Mouse (Mus musculus) brain, embryonic 14.5 days (tissue): ENCODE measurements at regions not wholly inside any gene's neighbourhood (a gene's known extent, or its start where the extent isn't known, plus 50 kb on each side); places are given as distances from the start of the nearest gene placed in this dataset.

ENCODE experiments used
- CTCF ChIP-seq: fragments of 200-500 bp; IDR thresholded peaks from 2 replicates; pipeline ENCODE4 v1.5.1; 2012; ENCODE audit warnings: inconsistent platforms, mild to moderate bottlenecking, moderate library complexity, borderline replicate concordance; ENCODE audit not compliant: insufficient read depth, insufficient read length; ENCODE audit errors: extremely low read depth
- POLR2A ChIP-seq: fragments of 200-500 bp; IDR thresholded peaks from 2 replicates; pipeline ENCODE4 v1.6.1; 2012; ENCODE audit warnings: mild to moderate bottlenecking, inconsistent platforms, borderline replicate concordance; ENCODE audit not compliant: poor library complexity, insufficient read depth, insufficient read length, severe bottlenecking; ENCODE audit errors: extremely low read depth

- no peak for TF ChIP-seq POLR2A
- no peak for TF ChIP-seq CTCF
Measured at GRCm38 (mm10) chr10:92516886-92517285, 205.3 kb downstream of the Nedd1 start.
